Comparison of ENCODE assay signal across 10 mouse cellular contexts in genomic region chr2:71031973-71032794, GRCm38 (mm10). TPM values are rescaled to one million over a fixed set of nuclear protein-coding genes. Genes with fewer than 3 reads are reported as not detected.
DNase-seq lines count a peak whose midpoint lies in the region; ATAC-seq lines count a peak whose summit lies in the region.
"Had no signal": no experiment of that assay in that cellular context is flagged by ENCODE, and none has a peak within 500 bp of the region (broad histone marks: within the 10 kb centered on the region; RNA-seq: fewer than 3 reads in every experiment).

No protein-coding gene starts in this region.

- no peaks in the 10 kb centered on the region for H3K9me3 ChIP-seq in heart, embryonic 11.5 days (replicated peaks; ENCODE audit: control insufficient read depth, low read length)
- no peaks in the 10 kb centered on the region for H3K9me3 ChIP-seq in limb, embryonic 13.5 days
- no peaks in the 10 kb centered on the region for H3K9me3 ChIP-seq in kidney, embryonic 15.5 days (replicated peaks)

- H3K36me3 ChIP-seq in heart, embryonic 11.5 days (ENCODE audit: control insufficient read depth, insufficient read depth, low read length), result no peaks in the 10 kb centered on the region
- H3K36me3 ChIP-seq in limb, embryonic 13.5 days, result no peaks in the 10 kb centered on the region
- H3K36me3 ChIP-seq in kidney, embryonic 15.5 days, result no peaks in the 10 kb centered on the region

- no peak overlapping the region for H3K27ac ChIP-seq in heart, embryonic 11.5 days (ENCODE audit: low read depth, low read length)
- no peak overlapping the region for H3K27ac ChIP-seq in limb, embryonic 13.5 days
- no peak overlapping the region for H3K27ac ChIP-seq in kidney, embryonic 15.5 days

- no peaks in the 10 kb centered on the region for H3K27me3 ChIP-seq in heart, embryonic 11.5 days (ENCODE audit: control insufficient read depth, insufficient read depth, low read length)
- H3K27me3 ChIP-seq in limb, embryonic 13.5 days, result no peaks in the 10 kb centered on the region
- no peaks in the 10 kb centered on the region for H3K27me3 ChIP-seq in kidney, embryonic 15.5 days

- no peaks in the 10 kb centered on the region; the same call in 1 of the 2 replicates for H3K4me1 ChIP-seq in heart, embryonic 11.5 days (ENCODE audit: control insufficient read depth, insufficient read depth, low read length)
- H3K4me1 ChIP-seq in limb, embryonic 13.5 days, result peaks cover 30% of the 10 kb centered on the region
- H3K4me1 ChIP-seq in kidney, embryonic 15.5 days, result no peaks in the 10 kb centered on the region

- ATAC-seq in heart, embryonic 11.5 days (replicated peaks; ENCODE audit: insufficient number of reproducible peaks, low FRiP score, low TSS enrichment), result no peak
- ATAC-seq in limb, embryonic 13.5 days (ENCODE audit: low FRiP score, low read depth), result no peak
- no peak for ATAC-seq in kidney, embryonic 15.5 days (replicated peaks; ENCODE audit: low FRiP score)

- H3K9ac ChIP-seq in heart, embryonic 11.5 days (ENCODE audit: low read depth, low read length), result no peak overlapping the region
- no peak overlapping the region for H3K9ac ChIP-seq in limb, embryonic 13.5 days
- H3K9ac ChIP-seq in kidney, embryonic 15.5 days, result no peak overlapping the region

- H3K4me3 ChIP-seq in heart, embryonic 11.5 days (ENCODE audit: low read depth, low read length), result no peak overlapping the region
- H3K4me3 ChIP-seq in limb, embryonic 13.5 days, result no peak overlapping the region
- H3K4me3 ChIP-seq in kidney, embryonic 15.5 days (replicated peaks), result no peak overlapping the region

- peak; percentile 74 for DNase-seq in heart, adult 11 months
- peak; percentile 24 to 27 for DNase-seq in spleen, adult 18-20 months
- DNase-seq in spleen, postnatal 14 days (ENCODE audit: low spot score in 2 of 2), result no peak
- DNase-seq in thymus, postnatal 25 days, result peak; percentile 58
- DNase-seq in ovary, postnatal 10 days (ENCODE audit: low spot score), result no peak
- DNase-seq: heart, postnatal 14 days; layer of hippocampus, adult 9-11 months had no signal

- H3K4me2 ChIP-seq in heart, embryonic 11.5 days, result no peak overlapping the region
- H3K4me2 ChIP-seq in limb, embryonic 13.5 days (replicated peaks), result peak overlapping the region; percentile 19; the same call in 1 of the 2 replicates
- no peak overlapping the region for H3K4me2 ChIP-seq in kidney, embryonic 15.5 days

- 80% methylated on average over 18 of the region's 18 CpGs for WGBS in heart, embryonic 11.5 days (ENCODE audit: insufficient replicate concordance)
- 63% methylated on average over 18 of the region's 18 CpGs for WGBS in limb, embryonic 13.5 days
- 85% methylated on average over 18 of the region's 18 CpGs for WGBS in kidney, embryonic 15.5 days

RNA-seq across cellular contexts. Expression of gene Dcaf17, which starts 22.9 kb away (rescaled TPM):
- 16.8 and 18.1 TPM in 2 replicates for polyA plus RNA-seq in heart, embryonic 11.5 days (2014; fragmentation: Nextera tagmentation; extraction: Ambion mirVana)
- polyA plus RNA-seq in limb, embryonic 13.5 days (2015; fragmentation: Nextera tagmentation; extraction: Ambion mirVana), result 26.7 and 30.5 TPM in 2 replicates
- 33.2 and 35.8 TPM in 2 replicates for polyA plus RNA-seq in kidney, embryonic 15.5 days (2015; fragmentation: Nextera tagmentation; extraction: Ambion mirVana)

RNA-seq across cellular contexts. Expression of gene Mettl8, which starts 23.2 kb away (rescaled TPM):
- 13.6 and 15.5 TPM in 2 replicates for polyA plus RNA-seq in heart, embryonic 11.5 days (2014; fragmentation: Nextera tagmentation; extraction: Ambion mirVana)
- 14.1 and 14.3 TPM in 2 replicates for polyA plus RNA-seq in limb, embryonic 13.5 days (2015; fragmentation: Nextera tagmentation; extraction: Ambion mirVana)
- 17.5 and 19.5 TPM in 2 replicates for polyA plus RNA-seq in kidney, embryonic 15.5 days (2015; fragmentation: Nextera tagmentation; extraction: Ambion mirVana)

Comparison
In these comparisons a context has a peak if more than half of its experiments do, and no peak if none do; other contexts are left out.
1. DNase-seq: peak in heart, adult 11 months (single experiment), spleen, adult 18-20 months (2 of 2) and thymus, postnatal 25 days (single experiment); none in spleen, postnatal 14 days (0 of 2) and ovary, postnatal 10 days (single experiment).